Mouse (Mus musculus): ENCODE measurements around the gene Ube2r2. TPM values are rescaled to one million over a fixed set of nuclear protein-coding genes. Genes with fewer than 3 reads are reported as not detected.

Gene Ube2r2
- polyA plus RNA-seq (2015; fragmentation: Nextera tagmentation; extraction: Ambion mirVana) = 51.1 and 57.5 TPM in 2 replicates

DNA sequence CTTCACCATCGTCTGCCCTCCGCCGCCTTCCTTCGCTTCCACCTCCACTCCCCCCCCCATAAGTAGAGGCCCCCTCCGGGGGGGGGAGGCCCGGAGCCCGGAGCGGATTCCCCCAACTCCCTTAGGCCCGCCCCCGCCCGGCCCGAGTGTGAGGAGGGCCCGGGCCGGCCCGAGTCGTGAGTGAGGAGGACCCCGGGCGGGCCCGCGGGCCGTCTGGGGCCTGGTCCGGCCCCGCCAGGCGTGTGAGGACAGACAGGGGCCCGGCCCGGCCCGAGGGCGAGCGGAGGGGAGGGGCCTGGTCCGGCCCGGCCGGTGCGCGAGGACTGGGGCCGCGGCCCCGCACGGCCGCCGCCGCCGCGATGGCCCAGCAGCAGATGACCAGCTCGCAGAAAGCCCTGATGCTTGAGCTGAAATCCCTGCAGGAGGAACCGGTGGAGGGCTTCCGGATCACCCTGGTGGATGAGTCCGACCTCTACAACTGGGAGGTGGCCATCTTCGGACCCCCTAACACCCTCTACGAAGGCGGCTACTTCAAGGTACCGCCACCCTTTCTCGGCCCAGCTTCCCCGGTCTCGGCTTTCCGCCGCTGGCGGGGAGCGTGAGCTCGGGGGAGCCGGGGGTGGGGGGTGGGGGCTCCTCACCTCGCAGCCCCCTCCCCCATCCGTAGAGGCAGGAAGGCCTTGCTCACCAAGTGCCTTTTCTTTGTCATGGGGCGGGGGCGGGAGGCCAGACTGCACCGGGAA is at the start of gene Ube2r2:
Gene Ube2r2 (plus strand): TSS at position 33 of the 743 bp plus-strand sequence.
- Histone ChIP-seq H3K27ac (ENCODE audit: low read length) (peak within 1 kb of the TSS; percentile 99), H3K27me3 (ENCODE audit: control insufficient read depth, insufficient read depth, low read depth, low read length) (no peaks in the 10 kb centered on the region), H3K9ac (ENCODE audit: low read depth, low read length) (peak within 1 kb of the TSS; percentile 97), H3K9me3 (replicated peaks; ENCODE audit: control insufficient read depth, low read length, poor library complexity, severe bottlenecking) (no peaks in the 10 kb centered on the region), H3K4me3 (ENCODE audit: low read depth, low read length) (peak within 1 kb of the TSS; percentile 92), H3K4me1 (ENCODE audit: control insufficient read depth, insufficient read depth, low read length) (peaks cover 21% of the 10 kb centered on the region), H3K4me2 (ENCODE audit: low read length) (peak within 1 kb of the TSS; percentile 73), H3K36me3 (ENCODE audit: control insufficient read depth, insufficient read depth, low read length) (no peaks in the 10 kb centered on the region)
- WGBS = under 1% methylated on average over 48 of the region's 65 CpGs
- peak; percentile 77 for ATAC-seq

DNA sequence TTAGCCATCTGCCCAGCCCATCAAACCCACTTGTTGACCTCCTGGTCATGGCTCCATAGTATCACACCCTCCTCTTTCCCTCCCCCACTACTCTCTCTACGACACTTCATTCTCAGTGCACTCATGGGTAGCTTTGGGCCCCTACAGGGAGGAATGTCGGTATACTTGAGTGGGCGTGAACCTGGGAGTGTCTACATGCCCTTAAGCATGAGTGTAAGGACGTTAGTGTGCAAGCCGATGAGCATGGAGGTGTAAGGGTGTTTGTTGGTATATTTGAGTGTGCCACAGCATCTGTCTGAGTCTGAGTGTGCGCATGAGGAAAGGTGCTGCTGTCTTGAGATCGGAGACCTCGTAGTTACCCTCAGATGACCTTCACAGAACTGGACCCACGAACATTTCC is 48.6 kb upstream of the Ube2r2 start:
- Histone ChIP-seq H3K27me3 (ENCODE audit: control insufficient read depth, insufficient read depth, low read depth, low read length) (no peaks in the 10 kb centered on the region), H3K4me2 (ENCODE audit: low read length) (no peak overlapping the region), H3K27ac (ENCODE audit: low read length) (no peak overlapping the region), H3K9ac (ENCODE audit: low read depth, low read length) (no peak overlapping the region), H3K9me3 (replicated peaks; ENCODE audit: control insufficient read depth, low read length, poor library complexity, severe bottlenecking) (no peaks in the 10 kb centered on the region), H3K4me3 (ENCODE audit: low read depth, low read length) (no peak overlapping the region), H3K36me3 (ENCODE audit: control insufficient read depth, insufficient read depth, low read length) (no peaks in the 10 kb centered on the region), H3K4me1 (ENCODE audit: control insufficient read depth, insufficient read depth, low read length) (no peaks in the 10 kb centered on the region)
- ATAC-seq = no peak
- WGBS = 80% methylated on average over 9 of the region's 9 CpGs

DNA sequence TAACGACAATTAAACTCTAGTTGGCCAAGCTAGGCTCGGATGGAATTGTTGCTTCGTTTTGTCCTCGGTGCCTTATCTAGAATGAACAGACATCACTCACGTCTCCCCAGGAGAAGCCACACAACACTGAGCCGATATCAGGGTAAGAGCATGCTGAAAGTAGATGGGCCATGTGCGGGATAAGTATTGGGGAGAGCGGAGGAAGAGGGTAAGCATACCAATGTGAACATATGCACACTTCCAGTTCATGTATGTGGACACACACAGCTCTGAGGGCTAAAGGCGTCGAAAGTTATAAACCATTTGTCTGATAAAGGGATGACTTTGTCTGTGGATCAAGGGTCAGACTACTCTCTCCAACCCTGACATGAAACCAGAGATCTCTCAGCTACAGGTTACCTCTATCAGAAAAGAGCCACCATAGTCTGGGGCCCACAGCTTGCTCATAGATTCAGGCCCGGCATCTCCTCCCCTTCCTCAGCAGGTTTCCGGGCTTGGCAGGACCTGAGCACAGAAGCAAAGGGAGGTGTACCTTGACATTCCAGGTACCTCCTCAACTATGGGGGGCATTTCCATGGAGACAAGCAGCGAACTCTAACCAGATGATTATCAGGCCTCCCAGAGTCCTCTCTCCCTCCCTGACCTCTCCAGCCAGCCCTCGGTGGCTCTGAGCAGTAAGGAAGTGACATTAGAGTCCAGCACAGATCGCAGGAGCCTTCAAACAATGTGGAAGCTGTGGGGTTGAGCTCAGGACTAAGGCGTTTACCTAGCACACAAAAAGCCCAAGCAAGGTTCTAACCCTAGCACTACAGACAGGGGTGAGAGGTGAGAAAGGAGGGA is 47.9 kb upstream of the Ube2r2 start:
- ATAC-seq = no peak
- H3K9me3 ChIP-seq (replicated peaks; ENCODE audit: control insufficient read depth, low read length, poor library complexity, severe bottlenecking) = no peaks in the 10 kb centered on the region
- 88% methylated on average over 16 of the region's 16 CpGs for WGBS

DNA sequence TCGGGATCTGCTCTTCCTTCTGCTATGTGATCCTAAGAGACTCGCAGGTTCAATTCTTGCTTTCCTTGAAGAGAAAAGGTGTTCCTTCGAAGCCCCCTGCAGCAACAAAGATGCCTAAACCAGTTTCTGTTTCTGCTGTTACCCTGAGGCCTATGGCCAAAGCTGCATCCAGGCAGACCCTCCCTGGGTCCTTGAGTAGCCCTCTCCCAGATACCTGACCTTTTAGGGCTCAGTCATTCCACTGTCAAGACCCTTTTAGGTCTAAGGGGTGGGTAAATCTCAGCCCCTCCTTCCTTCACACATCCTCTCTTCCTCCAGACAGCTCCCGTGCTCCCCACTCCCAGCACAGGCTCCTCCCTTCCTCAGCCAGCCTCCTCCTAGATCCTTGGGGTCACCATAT is 46.4 kb upstream of the Ube2r2 start:
- no peak overlapping the region for H3K4me3 ChIP-seq (ENCODE audit: low read depth, low read length)
- H3K27ac ChIP-seq (ENCODE audit: low read length) = no peak overlapping the region
- H3K9me3 ChIP-seq (replicated peaks; ENCODE audit: control insufficient read depth, low read length, poor library complexity, severe bottlenecking) = no peaks in the 10 kb centered on the region
- no peaks in the 10 kb centered on the region for H3K4me1 ChIP-seq (ENCODE audit: control insufficient read depth, insufficient read depth, low read length)
- H3K9ac ChIP-seq (ENCODE audit: low read depth, low read length) = no peak overlapping the region
- no peaks in the 10 kb centered on the region for H3K36me3 ChIP-seq (ENCODE audit: control insufficient read depth, insufficient read depth, low read length)
- H3K27me3 ChIP-seq (ENCODE audit: control insufficient read depth, insufficient read depth, low read depth, low read length) = no peaks in the 10 kb centered on the region
- WGBS = 85% methylated on average over 4 of the region's 4 CpGs
- no peak overlapping the region for H3K4me2 ChIP-seq (ENCODE audit: low read length)
- no peak for ATAC-seq

More for the DNA sequence above, 47.9 kb upstream of the Ube2r2 start:
- no peak overlapping the region for H3K9ac ChIP-seq (ENCODE audit: low read depth, low read length)
- H3K4me1 ChIP-seq (ENCODE audit: control insufficient read depth, insufficient read depth, low read length) = no peaks in the 10 kb centered on the region
- no peak overlapping the region for H3K4me3 ChIP-seq (ENCODE audit: low read depth, low read length)
- no peak overlapping the region for H3K27ac ChIP-seq (ENCODE audit: low read length)
- H3K36me3 ChIP-seq (ENCODE audit: control insufficient read depth, insufficient read depth, low read length) = no peaks in the 10 kb centered on the region
- H3K27me3 ChIP-seq (ENCODE audit: control insufficient read depth, insufficient read depth, low read depth, low read length) = no peaks in the 10 kb centered on the region
- no peak overlapping the region for H3K4me2 ChIP-seq (ENCODE audit: low read length)

GRCm38 (mm10) chr4:41089705-41090104 is 45.8 kb upstream of the Ube2r2 start:
- H3K9ac ChIP-seq (ENCODE audit: low read depth, low read length) = no peak overlapping the region
- H3K27me3 ChIP-seq (ENCODE audit: control insufficient read depth, insufficient read depth, low read depth, low read length) = no peaks in the 10 kb centered on the region
- no peaks in the 10 kb centered on the region for H3K9me3 ChIP-seq (replicated peaks; ENCODE audit: control insufficient read depth, low read length, poor library complexity, severe bottlenecking)
- WGBS = 79% methylated on average over 2 of the region's 2 CpGs
- no peaks in the 10 kb centered on the region for H3K4me1 ChIP-seq (ENCODE audit: control insufficient read depth, insufficient read depth, low read length)
- ATAC-seq = no peak
- H3K4me2 ChIP-seq (ENCODE audit: low read length) = no peak overlapping the region
- no peaks in the 10 kb centered on the region for H3K36me3 ChIP-seq (ENCODE audit: control insufficient read depth, insufficient read depth, low read length)
- H3K27ac ChIP-seq (ENCODE audit: low read length) = no peak overlapping the region
- no peak overlapping the region for H3K4me3 ChIP-seq (ENCODE audit: low read depth, low read length)

GRCm38 (mm10) chr4:41091391-41091790 is 44.2 kb upstream of the Ube2r2 start:
- Histone ChIP-seq H3K4me1 (ENCODE audit: control insufficient read depth, insufficient read depth, low read length) (no peaks in the 10 kb centered on the region), H3K9ac (ENCODE audit: low read depth, low read length) (no peak overlapping the region), H3K4me3 (ENCODE audit: low read depth, low read length) (no peak overlapping the region), H3K27me3 (ENCODE audit: control insufficient read depth, insufficient read depth, low read depth, low read length) (no peaks in the 10 kb centered on the region), H3K27ac (ENCODE audit: low read length) (no peak overlapping the region), H3K4me2 (ENCODE audit: low read length) (no peak overlapping the region), H3K36me3 (ENCODE audit: control insufficient read depth, insufficient read depth, low read length) (no peaks in the 10 kb centered on the region), H3K9me3 (replicated peaks; ENCODE audit: control insufficient read depth, low read length, poor library complexity, severe bottlenecking) (no peaks in the 10 kb centered on the region)
- WGBS = 68% methylated on average over 3 of the region's 3 CpGs
- ATAC-seq = no peak

DNA sequence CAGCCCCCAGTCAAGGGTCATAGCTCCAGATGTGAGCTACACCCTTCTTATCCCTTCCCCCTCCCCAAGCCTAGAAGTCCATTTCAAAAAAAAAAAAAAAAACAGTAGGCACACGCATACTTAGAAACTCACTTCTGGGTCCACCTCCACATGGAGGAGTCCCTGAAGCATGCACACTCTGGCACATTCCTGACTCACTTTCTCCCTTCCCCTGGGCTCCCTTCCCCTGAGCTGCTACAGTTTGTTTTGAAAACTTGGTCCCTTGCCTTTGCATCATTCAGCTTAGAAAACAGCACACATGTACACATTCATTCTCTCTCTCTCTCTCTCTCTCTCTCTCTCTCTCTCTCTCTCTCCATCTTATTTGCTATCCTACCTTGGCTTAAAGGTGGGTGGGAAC is 42.6 kb upstream of the Ube2r2 start:
- no peak overlapping the region for H3K9ac ChIP-seq (ENCODE audit: low read depth, low read length)
- H3K4me2 ChIP-seq (ENCODE audit: low read length) = no peak overlapping the region
- H3K27ac ChIP-seq (ENCODE audit: low read length) = no peak overlapping the region
- H3K9me3 ChIP-seq (replicated peaks; ENCODE audit: control insufficient read depth, low read length, poor library complexity, severe bottlenecking) = no peaks in the 10 kb centered on the region
- H3K27me3 ChIP-seq (ENCODE audit: control insufficient read depth, insufficient read depth, low read depth, low read length) = peaks cover 6% of the 10 kb centered on the region; the same call in 1 of the 2 replicates
- H3K4me3 ChIP-seq (ENCODE audit: low read depth, low read length) = no peak overlapping the region
- 92% methylated on average over 1 of the region's 1 CpGs for WGBS
- no peaks in the 10 kb centered on the region for H3K4me1 ChIP-seq (ENCODE audit: control insufficient read depth, insufficient read depth, low read length)
- H3K36me3 ChIP-seq (ENCODE audit: control insufficient read depth, insufficient read depth, low read length) = no peaks in the 10 kb centered on the region
- no peak for ATAC-seq

- 61% methylated on average over 9 of the region's 9 CpGs for WGBS
- H3K4me3 ChIP-seq (ENCODE audit: low read depth, low read length) = no peak overlapping the region
- no peaks in the 10 kb centered on the region for H3K36me3 ChIP-seq (ENCODE audit: control insufficient read depth, insufficient read depth, low read length)
- no peaks in the 10 kb centered on the region for H3K9me3 ChIP-seq (replicated peaks; ENCODE audit: control insufficient read depth, low read length, poor library complexity, severe bottlenecking)
- no peak overlapping the region for H3K9ac ChIP-seq (ENCODE audit: low read depth, low read length)
- H3K27ac ChIP-seq (ENCODE audit: low read length) = no peak overlapping the region
- ATAC-seq = no peak
- peaks cover 9% of the 10 kb centered on the region; the same call in 1 of the 2 replicates for H3K27me3 ChIP-seq (ENCODE audit: control insufficient read depth, insufficient read depth, low read depth, low read length)
- no peak overlapping the region for H3K4me2 ChIP-seq (ENCODE audit: low read length)
- peaks cover 4% of the 10 kb centered on the region for H3K4me1 ChIP-seq (ENCODE audit: control insufficient read depth, insufficient read depth, low read length)
Observed at GRCm38 (mm10) chr4:41094361-41094760, 41.2 kb upstream of the Ube2r2 start.

- H3K9me3 ChIP-seq (replicated peaks; ENCODE audit: control insufficient read depth, low read length, poor library complexity, severe bottlenecking) = no peaks in the 10 kb centered on the region
- peaks cover 11% of the 10 kb centered on the region for H3K27me3 ChIP-seq (ENCODE audit: control insufficient read depth, insufficient read depth, low read depth, low read length)
- no peak overlapping the region for H3K9ac ChIP-seq (ENCODE audit: low read depth, low read length)
- H3K36me3 ChIP-seq (ENCODE audit: control insufficient read depth, insufficient read depth, low read length) = no peaks in the 10 kb centered on the region
- WGBS = 74% methylated on average over 8 of the region's 8 CpGs
- no peak for ATAC-seq
- H3K4me1 ChIP-seq (ENCODE audit: control insufficient read depth, insufficient read depth, low read length) = peaks cover 4% of the 10 kb centered on the region
- H3K4me3 ChIP-seq (ENCODE audit: low read depth, low read length) = no peak overlapping the region
- H3K27ac ChIP-seq (ENCODE audit: low read length) = no peak overlapping the region
- H3K4me2 ChIP-seq (ENCODE audit: low read length) = no peak overlapping the region
Observed at GRCm38 (mm10) chr4:41096169-41096568, 39.4 kb upstream of the Ube2r2 start.

Measured in midbrain, embryonic 16.5 days (tissue).